Mouse (Mus musculus): ENCODE measurements around the gene Car12.
"Not testable (repeated sequence)": the region's sequence is repeated elsewhere in the genome, so short reads cannot be mapped to it uniquely, and the experiment has no call there.

- not testable (repeated sequence) for TF ChIP-seq HCFC1 (IDR thresholded peaks at IDR 0.05; ENCODE audit: borderline replicate concordance, insufficient read depth, low read length); CHD2 (IDR thresholded peaks at IDR 0.05; ENCODE audit: low read depth, low read length); ZNF384 (IDR thresholded peaks at IDR 0.05; ENCODE audit: low read depth, low read length)
Observed at GRCm38 (mm10) chr9:66784552-66784951, 71.1 kb downstream of the Car12 start.

Measured in ES-E14 (cell line).